Mouse (Mus musculus) forelimb bud, embryonic 11.5 days (tissue): Measurements from ENCODE around the gene Prdx2.

ENCODE experiments used
- DNase-seq: peaks from one replicate; pipeline ENCODE4 v3.0.0-alpha.2; 2012; ENCODE audit warnings: low read depth, low spot score

The Prdx2 gene

GRCm38 (mm10) chr8:84997649-84998295 lies 28.4 kb downstream of the Prdx2 start:
- peak; percentile 85 for DNase-seq

GRCm38 (mm10) chr8:85007686-85008085 lies 38.3 kb downstream of the Prdx2 start:
- DNase-seq: no peak

- DNase-seq: no peak
Observed at GRCm38 (mm10) chr8:85011242-85011641, 41.9 kb downstream of the Prdx2 start.

GRCm38 (mm10) chr8:85013230-85013840 lies 43.9 kb downstream of the Prdx2 start:
- DNase-seq: peak; percentile 73

GRCm38 (mm10) chr8:85014431-85014830 lies 45.0 kb downstream of the Prdx2 start, which contains the start of gene Best2:
TSS of gene Best2 (minus strand) at chr8:85014531.
- no peak for DNase-seq

- DNase-seq: no peak
Observed at GRCm38 (mm10) chr8:85016724-85017123, 47.3 kb downstream of the Prdx2 start.

- DNase-seq: no peak
Observed at GRCm38 (mm10) chr8:85017209-85017608, 47.8 kb downstream of the Prdx2 start.

- DNase-seq: no peak
Observed at GRCm38 (mm10) chr8:85021514-85022055, 52.2 kb downstream of the Prdx2 start.

GRCm38 (mm10) chr8:85023846-85024245 lies 54.5 kb downstream of the Prdx2 start:
- no peak for DNase-seq
